Mouse (Mus musculus) E14TG2a.4 (cell line): ENCODE results near the gene Gm17535.
"Not testable (repeated sequence)": the region's sequence is repeated elsewhere in the genome, so short reads cannot be mapped to it uniquely, and the experiment has no call there.

Experiments used
- H3K27me3 ChIP-seq: 2 replicates; pipeline ENCODE4 v1.6.1; 2014; ENCODE audit warnings: low read length, control low read depth; ENCODE audit not compliant: insufficient read depth
- H3K36me3 ChIP-seq: 2 replicates; pipeline ENCODE4 v1.6.1; 2014; ENCODE audit warnings: low read length, control low read depth; ENCODE audit not compliant: insufficient read depth
- H3K4me1 ChIP-seq: replicated peaks from 2 replicates; pipeline ENCODE4 v1.6.1; 2014; ENCODE audit warnings: low read depth, low read length, control low read depth
- H3K4me3 ChIP-seq: replicated peaks from 2 replicates; pipeline ENCODE4 v1.5.1; 2014; ENCODE audit warnings: mild to moderate bottlenecking, low read length
- H3K9me3 ChIP-seq: 2 replicates; pipeline ENCODE4 v1.6.1; 2014; ENCODE audit warnings: low read length, control low read depth
- NANOG ChIP-seq: IDR thresholded peaks from 2 replicates; pipeline ENCODE4 v1.6.1; 2014; ENCODE audit warnings: borderline replicate concordance, low read length, mixed read lengths

The Gm17535 gene

GRCm38 (mm10) chr9:3034299-3034698 lies at the start of gene Gm17535:
TSS of gene Gm17535 (plus strand) at chr9:3034599.
- not testable (repeated sequence) for H3K4me1 ChIP-seq, H3K27me3 ChIP-seq, H3K9me3 ChIP-seq, H3K36me3 ChIP-seq, H3K4me3 ChIP-seq

GRCm38 (mm10) chr9:3000445-3000972 lies 33.9 kb upstream of the Gm17535 start, which contains the start of gene Gm10722:
TSS of gene Gm10722 (plus strand) at chr9:3000922.
- not testable (repeated sequence) for H3K36me3 ChIP-seq, H3K4me3 ChIP-seq, H3K9me3 ChIP-seq

GRCm38 (mm10) chr9:3001006-3001405 lies 33.4 kb upstream of the Gm17535 start:
- not testable (repeated sequence) for H3K36me3 ChIP-seq, H3K4me1 ChIP-seq, H3K9me3 ChIP-seq, H3K27me3 ChIP-seq, H3K4me3 ChIP-seq

More at GRCm38 (mm10) chr9:3000445-3000972, 33.9 kb upstream of the Gm17535 start, which contains the start of gene Gm10722:
- not testable (repeated sequence) for H3K4me1 ChIP-seq, H3K27me3 ChIP-seq

GRCm38 (mm10) chr9:3001948-3002659 lies 32.3 kb upstream of the Gm17535 start:
- H3K27me3 ChIP-seq, H3K4me3 ChIP-seq, H3K4me1 ChIP-seq, H3K36me3 ChIP-seq, H3K9me3 ChIP-seq: not testable (repeated sequence)
- 0 out of 2 replicates have a peak, but pooled peaks have one; percentile 21 for TF ChIP-seq NANOG

GRCm38 (mm10) chr9:3002794-3003396 lies 31.5 kb upstream of the Gm17535 start, which contains the start of gene Gm11168:
TSS of gene Gm11168 (plus strand) at chr9:3003346.
- not testable (repeated sequence) for H3K9me3 ChIP-seq, H3K36me3 ChIP-seq, H3K4me3 ChIP-seq, H3K4me1 ChIP-seq, H3K27me3 ChIP-seq

- H3K27me3 ChIP-seq, H3K36me3 ChIP-seq, H3K4me1 ChIP-seq, H3K9me3 ChIP-seq, H3K4me3 ChIP-seq: not testable (repeated sequence)
Measured at GRCm38 (mm10) chr9:3006179-3006578, 28.2 kb upstream of the Gm17535 start.

GRCm38 (mm10) chr9:3006636-3007035 lies 27.8 kb upstream of the Gm17535 start:
- H3K27me3 ChIP-seq, H3K4me1 ChIP-seq, H3K9me3 ChIP-seq, H3K36me3 ChIP-seq, H3K4me3 ChIP-seq: not testable (repeated sequence)

- not testable (repeated sequence) for H3K4me1 ChIP-seq, H3K27me3 ChIP-seq, H3K4me3 ChIP-seq, H3K9me3 ChIP-seq, H3K36me3 ChIP-seq
Measured at GRCm38 (mm10) chr9:3007272-3007671, 27.1 kb upstream of the Gm17535 start.

- not testable (repeated sequence) for H3K4me3 ChIP-seq, H3K36me3 ChIP-seq, H3K4me1 ChIP-seq, H3K27me3 ChIP-seq, H3K9me3 ChIP-seq
Measured at GRCm38 (mm10) chr9:3009331-3009730, 25.1 kb upstream of the Gm17535 start.

GRCm38 (mm10) chr9:3012054-3012621 lies 22.3 kb upstream of the Gm17535 start:
- H3K4me1 ChIP-seq, H3K9me3 ChIP-seq, H3K4me3 ChIP-seq, H3K27me3 ChIP-seq, H3K36me3 ChIP-seq: not testable (repeated sequence)

- not testable (repeated sequence) for H3K36me3 ChIP-seq, H3K9me3 ChIP-seq, H3K27me3 ChIP-seq, H3K4me1 ChIP-seq, H3K4me3 ChIP-seq
Measured at GRCm38 (mm10) chr9:3012733-3013279, 21.6 kb upstream of the Gm17535 start, which contains the start of gene Gm10721. TSS of gene Gm10721 (plus strand) at chr9:3013140.

GRCm38 (mm10) chr9:3015354-3015753 lies 19.0 kb upstream of the Gm17535 start, which contains the start of gene Gm10720:
TSS of gene Gm10720 (plus strand) at chr9:3015654.
- H3K4me3 ChIP-seq, H3K9me3 ChIP-seq, H3K27me3 ChIP-seq, H3K36me3 ChIP-seq, H3K4me1 ChIP-seq: not testable (repeated sequence)

GRCm38 (mm10) chr9:3015896-3016295 lies 18.5 kb upstream of the Gm17535 start:
- H3K4me3 ChIP-seq, H3K27me3 ChIP-seq: not testable (repeated sequence)

GRCm38 (mm10) chr9:3017108-3017507 lies 17.3 kb upstream of the Gm17535 start, which contains the start of gene Gm10719:
TSS of gene Gm10719 (plus strand) at chr9:3017408.
- not testable (repeated sequence) for H3K4me1 ChIP-seq, H3K4me3 ChIP-seq, H3K9me3 ChIP-seq

More at GRCm38 (mm10) chr9:3015896-3016295, 18.5 kb upstream of the Gm17535 start:
- H3K36me3 ChIP-seq, H3K9me3 ChIP-seq, H3K4me1 ChIP-seq: not testable (repeated sequence)

More at GRCm38 (mm10) chr9:3017108-3017507, 17.3 kb upstream of the Gm17535 start, which contains the start of gene Gm10719:
- H3K27me3 ChIP-seq, H3K36me3 ChIP-seq: not testable (repeated sequence)
